Mouse (Mus musculus) limb, embryonic 14.5 days (tissue): ENCODE results near the gene Smarcd1. TPM values are rescaled to one million over a fixed set of nuclear protein-coding genes. Genes with fewer than 3 reads are reported as not detected.

Experiments
- ATAC-seq: fragments of 200-750 bp; cut with Nextera tagmentation; 2 replicates; pipeline ENCODE4 v1.8.0; 2017; ENCODE audit warnings: low read depth, moderate number of reproducible peaks, moderate TSS enrichment; ENCODE audit not compliant: low FRiP score
- DNase-seq: peaks from one replicate; pipeline ENCODE4 v3.0.0-alpha.2; 2015; ENCODE audit warnings: low spot score
- H3K27ac ChIP-seq: fragments of 300-500 bp; sonication (generic); replicated peaks from 2 replicates; pipeline ENCODE4 v1.5.1; 2014; ENCODE audit warnings: low read depth, mild to moderate bottlenecking, low read length, moderate library complexity, mixed read lengths
- H3K27me3 ChIP-seq: fragments of 300-500 bp; sonication (generic); 2 replicates; pipeline ENCODE4 v1.6.1; 2014; ENCODE audit warnings: low read length, mixed read lengths; ENCODE audit not compliant: control insufficient read depth, insufficient read depth
- H3K36me3 ChIP-seq: fragments of 300-500 bp; sonication (generic); 2 replicates; pipeline ENCODE4 v1.6.1; 2014; ENCODE audit warnings: mild to moderate bottlenecking, low read length, moderate library complexity, mixed read lengths; ENCODE audit not compliant: control insufficient read depth, insufficient read depth
- H3K4me1 ChIP-seq: fragments of 300-500 bp; sonication (generic); 2 replicates; pipeline ENCODE4 v1.6.1; 2014; ENCODE audit warnings: antibody characterized with exemption, low read length, mixed read lengths; ENCODE audit not compliant: control insufficient read depth, insufficient read depth
- H3K4me2 ChIP-seq: fragments of 300-500 bp; sonication (generic); replicated peaks from 2 replicates; pipeline ENCODE4 v1.6.1; 2014; ENCODE audit warnings: low read depth, mild to moderate bottlenecking, low read length, moderate library complexity; ENCODE audit not compliant: severe bottlenecking
- H3K4me3 ChIP-seq: fragments of 300-500 bp; sonication (generic); replicated peaks from 2 replicates; pipeline ENCODE4 v1.5.1; 2014; ENCODE audit warnings: low read length
- H3K9ac ChIP-seq: fragments of 300-500 bp; sonication (generic); 2 replicates; pipeline ENCODE4 v1.6.1; 2014; ENCODE audit warnings: mild to moderate bottlenecking, low read depth, low read length, moderate library complexity; ENCODE audit not compliant: severe bottlenecking
- H3K9me3 ChIP-seq: fragments of 300-500 bp; sonication (generic); 2 replicates; pipeline ENCODE4 v1.6.1; 2016; ENCODE audit warnings: low read length; ENCODE audit not compliant: control insufficient read depth
- POLR2A ChIP-seq: fragments of 200-500 bp; IDR thresholded peaks from 2 replicates; pipeline ENCODE4 v1.8.0; 2012; ENCODE audit warnings: inconsistent platforms, mild to moderate bottlenecking, moderate library complexity, borderline replicate concordance; ENCODE audit not compliant: insufficient read depth, insufficient read length; ENCODE audit errors: extremely low read depth
- WGBS: fragments of 180-500 bp; shearing (Covaris S2); extraction: QIAGEN DNeasy Blood & Tissue Kit; methylation state at CpG from one replicate; pipeline ENCODE4 v1.1.7; 2014; 5-methylcytosine and 5-hydroxymethylcytosine counted together
- polyA plus RNA-seq, 2 experiments: library from polyadenylated mRNA; depleted of rRNA in 1 of 2; stranded (reverse) in 1 of 2; unstranded in 1 of 2; fragments of >200 nt; fragmentation: Nextera tagmentation in 1 of 2; extraction: Ambion mirVana in 1 of 2; gene quantifications; 2 replicates each; pipeline versions ENCODE4 v1.2.1 to v1.2.3; 2012 to 2014

Smarcd1 gene
- polyA plus RNA-seq, 2 experiments = 41.9 to 77.1 TPM

- ATAC-seq = no peak
- Histone ChIP-seq H3K27ac (no peak overlapping the region), H3K4me1 (peaks cover 12% of the 10 kb centered on the region), H3K36me3 (peaks cover 25% of the 10 kb centered on the region; the same call in 1 of the 2 replicates), H3K4me2 (no peak overlapping the region), H3K4me3 (no peak overlapping the region), H3K9ac (no peak overlapping the region), H3K27me3 (no peaks in the 10 kb centered on the region), H3K9me3 (no peaks in the 10 kb centered on the region)
- DNase-seq = no peak
- 76% methylated on average over 8 of the region's 8 CpGs for WGBS
- TF ChIP-seq POLR2A = no peak
Measured at GRCm38 (mm10) chr15:99719865-99720264, 17.9 kb downstream of the Smarcd1 start.

- Histone ChIP-seq H3K27me3 (no peaks in the 10 kb centered on the region), H3K4me1 (peaks cover 13% of the 10 kb centered on the region), H3K36me3 (peaks cover 12% of the 10 kb centered on the region; the same call in 1 of the 2 replicates), H3K27ac (no peak overlapping the region), H3K9ac (no peak overlapping the region), H3K4me3 (no peak overlapping the region), H3K4me2 (no peak overlapping the region), H3K9me3 (no peaks in the 10 kb centered on the region)
- ATAC-seq (no peak), DNase-seq (no peak)
- TF ChIP-seq POLR2A = no peak
- WGBS = 78% methylated on average over 25 of the region's 25 CpGs
Measured at GRCm38 (mm10) chr15:99721921-99722743, 20.2 kb downstream of the Smarcd1 start.

- WGBS = 72% methylated on average over 10 of the region's 10 CpGs
- H3K9ac ChIP-seq = no peak overlapping the region
Measured at GRCm38 (mm10) chr15:99723120-99723514, 21.2 kb downstream of the Smarcd1 start.

GRCm38 (mm10) chr15:99723515-99724291 is 21.8 kb downstream of the Smarcd1 start:
- Histone ChIP-seq H3K4me2 (peak overlapping the region; percentile 74), H3K4me3 (0 out of 2 replicates have a peak overlapping the region, but pooled peaks have one; percentile 95), H3K36me3 (peaks cover 23% of the 10 kb centered on the region), H3K9ac (peak overlapping the region; percentile 31; the same call in 1 of the 2 replicates), H3K27me3 (no peaks in the 10 kb centered on the region), H3K9me3 (no peaks in the 10 kb centered on the region), H3K4me1 (peaks cover 13% of the 10 kb centered on the region), H3K27ac (peak overlapping the region; percentile 46)
- ATAC-seq (no peak), DNase-seq (no peak)
- WGBS = 32% methylated on average over 11 of the region's 11 CpGs
- no peak for TF ChIP-seq POLR2A

More at GRCm38 (mm10) chr15:99723120-99723514, 21.2 kb downstream of the Smarcd1 start:
- peaks cover 13% of the 10 kb centered on the region for H3K4me1 ChIP-seq
- no peak overlapping the region for H3K27ac ChIP-seq
- no peak for TF ChIP-seq POLR2A
- H3K27me3 ChIP-seq = no peaks in the 10 kb centered on the region
- H3K4me3 ChIP-seq = no peak overlapping the region
- DNase-seq (no peak), ATAC-seq (no peak)
- peaks cover 19% of the 10 kb centered on the region for H3K36me3 ChIP-seq
- no peak overlapping the region for H3K4me2 ChIP-seq
- no peaks in the 10 kb centered on the region for H3K9me3 ChIP-seq

GRCm38 (mm10) chr15:99724292-99725021 is 22.5 kb downstream of the Smarcd1 start:
- Histone ChIP-seq H3K27ac (peak overlapping the region; percentile 46), H3K9ac (peak overlapping the region; percentile 42; the same call in 1 of the 2 replicates), H3K4me3 (peak overlapping the region; percentile 95), H3K4me2 (peak overlapping the region; percentile 74), H3K36me3 (peaks cover 31% of the 10 kb centered on the region), H3K4me1 (peaks cover 13% of the 10 kb centered on the region), H3K9me3 (no peaks in the 10 kb centered on the region), H3K27me3 (no peaks in the 10 kb centered on the region)
- TF ChIP-seq POLR2A = no peak
- ATAC-seq (no peak), DNase-seq (peak; percentile 84)
- 15% methylated on average over 16 of the region's 16 CpGs for WGBS
